Mouse (Mus musculus) CH12.LX (cell line): Measurements from ENCODE around the gene Tmppe. TPM values are rescaled to one million over a fixed set of nuclear protein-coding genes. Genes with fewer than 3 reads are reported as not detected.

ENCODE experiments used
- DNase-seq: peaks from one replicate; pipeline ENCODE4 v3.0.0-alpha.2; 2013; ENCODE audit errors: extremely low read depth
- H3K27ac ChIP-seq: 2 replicates; pipeline ENCODE4 v1.5.1; 2012; ENCODE audit warnings: low read depth, mild to moderate bottlenecking, control low read depth, moderate library complexity; ENCODE audit not compliant: insufficient read depth
- H3K27me3 ChIP-seq: replicated peaks from 2 replicates; pipeline ENCODE3; 2012; ENCODE audit warnings: inconsistent platforms
- H3K36me3 ChIP-seq, 2 experiments: replicated peaks in 1 of 2; 2 replicates each; pipeline versions ENCODE3 to v1.6.1; 2012; ENCODE audit warnings: inconsistent platforms in 1 of 2, low read length in 1 of 2, mild to moderate bottlenecking in 1 of 2, mixed read lengths in 1 of 2, moderate library complexity in 1 of 2; ENCODE audit not compliant: control insufficient read depth in 1 of 2, insufficient read depth in 1 of 2
- H3K4me1 ChIP-seq, 2 experiments: 2 replicates each; pipeline ENCODE4 v1.6.1; 2012; ENCODE audit warnings: inconsistent platforms in 1 of 2, moderate library complexity in 1 of 2; ENCODE audit not compliant: insufficient read depth in 2 of 2, control insufficient read depth in 1 of 2
- H3K4me2 ChIP-seq: 2 replicates; pipeline ENCODE4 v1.6.1; 2012; ENCODE audit warnings: low read depth, mild to moderate bottlenecking, control low read depth; ENCODE audit not compliant: poor library complexity, insufficient read depth, severe bottlenecking
- H3K4me3 ChIP-seq, 3 experiments: fragments of 150-350 bp in 1 of 3; sonication (generic) in 1 of 3; replicated peaks in 1 of 3; 2 replicates each; pipeline versions ENCODE3 to v1.5.1; 2011 to 2012; ENCODE audit warnings: low read depth in 2 of 3, low read length in 2 of 3, mild to moderate bottlenecking in 2 of 3, moderate library complexity in 2 of 3, control low read depth in 1 of 3, improper control_type of control experiment in 1 of 3, inconsistent platforms in 1 of 3, mixed read lengths in 1 of 3; ENCODE audit not compliant: poor library complexity in 1 of 3
- H3K79me2 ChIP-seq: replicated peaks from 2 replicates; pipeline ENCODE4 v1.6.1; 2012; ENCODE audit warnings: mild to moderate bottlenecking, moderate library complexity; ENCODE audit not compliant: control insufficient read depth, poor library complexity, insufficient read depth, severe bottlenecking; ENCODE audit errors: extremely low read depth
- H3K9ac ChIP-seq: 2 replicates; pipeline ENCODE4 v1.6.1; 2012; ENCODE audit warnings: low read depth, mild to moderate bottlenecking, control low read depth, moderate library complexity; ENCODE audit not compliant: insufficient read depth
- H3K9me3 ChIP-seq: replicated peaks from 2 replicates; pipeline ENCODE3; 2012; ENCODE audit warnings: low read length, inconsistent platforms, mixed read lengths
- CHD1 ChIP-seq: IDR thresholded peaks from 2 replicates; pipeline ENCODE4 v1.6.1; 2012; ENCODE audit warnings: low read depth, low read length, improper control_type of control experiment, inconsistent platforms
- CHD2 ChIP-seq: IDR thresholded peaks from 2 replicates; pipeline ENCODE4 v1.6.1; 2011; ENCODE audit warnings: low read length, improper control_type of control experiment
- CTCF ChIP-seq, 2 experiments: IDR thresholded peaks in 1 of 2; conservative IDR thresholded peaks in 1 of 2; 2 replicates each; pipeline ENCODE4 v1.5.1; 2011 to 2012; ENCODE audit warnings: low read depth in 2 of 2, low read length in 2 of 2, improper control_type of control experiment in 1 of 2, inconsistent platforms in 1 of 2, mild to moderate bottlenecking in 1 of 2, moderate library complexity in 1 of 2
- JUN ChIP-seq: IDR thresholded peaks from 2 replicates; pipeline ENCODE4 v1.6.1; 2011; ENCODE audit warnings: low read depth, mild to moderate bottlenecking, low read length, improper control_type of control experiment, moderate library complexity; ENCODE audit not compliant: insufficient read depth
- MAFK ChIP-seq: IDR thresholded peaks from 2 replicates; pipeline ENCODE4 v1.6.1; 2011; ENCODE audit warnings: low read length, improper control_type of control experiment; ENCODE audit not compliant: insufficient replicate concordance
- MAZ ChIP-seq: IDR thresholded peaks from 2 replicates; pipeline ENCODE4 v1.6.1; 2012; ENCODE audit warnings: low read depth, mild to moderate bottlenecking, inconsistent platforms, low read length, improper control_type of control experiment, moderate library complexity
- MXI1 ChIP-seq: IDR thresholded peaks from 2 replicates; pipeline ENCODE4 v1.6.1; 2011; ENCODE audit warnings: mild to moderate bottlenecking, low read depth, low read length, improper control_type of control experiment
- MYC ChIP-seq: IDR thresholded peaks from 2 replicates; pipeline ENCODE4 v1.6.1; 2011; ENCODE audit warnings: low read depth, mild to moderate bottlenecking, improper control_type of control experiment, low read length
- NELFE ChIP-seq: IDR thresholded peaks from 2 replicates; pipeline ENCODE4 v1.6.1; 2011; ENCODE audit warnings: low read depth, low read length, improper control_type of control experiment
- POLR2A ChIP-seq: IDR thresholded peaks from 2 replicates; pipeline ENCODE4 v1.6.1; 2011; ENCODE audit warnings: low read depth, mild to moderate bottlenecking, improper control_type of control experiment, low read length
- RAD21 ChIP-seq: IDR thresholded peaks from 2 replicates; pipeline ENCODE4 v1.6.1; 2011; ENCODE audit warnings: low read depth, mild to moderate bottlenecking, low read length, improper control_type of control experiment, moderate library complexity
- SIN3A ChIP-seq: IDR thresholded peaks from 2 replicates; pipeline ENCODE4 v1.6.1; 2012; ENCODE audit warnings: low read length, improper control_type of control experiment, inconsistent platforms
- SMC3 ChIP-seq: IDR thresholded peaks from 2 replicates; pipeline ENCODE4 v1.6.1; 2011; ENCODE audit warnings: low read depth, low read length, improper control_type of control experiment
- UBTF ChIP-seq: IDR thresholded peaks from 2 replicates; pipeline ENCODE4 v1.6.1; 2012; ENCODE audit warnings: low read depth, mild to moderate bottlenecking, inconsistent platforms, low read length, improper control_type of control experiment, moderate library complexity
- ZC3H11A ChIP-seq: IDR thresholded peaks from 2 replicates; pipeline ENCODE4 v1.6.1; 2012; ENCODE audit warnings: low read depth, mild to moderate bottlenecking, inconsistent platforms, low read length, improper control_type of control experiment
- dilution Hi-C: fragments of 300-500 bp; cut with MboI; formaldehyde crosslinking; loops from 2 replicates; pipeline ENCODE4 v1.14.3; 2020; ENCODE audit warnings: low sequenced_read_pairs; ENCODE audit not compliant: extremely low pct_unique_long_range_greater_than_20kb, extremely low pct_ligation_motif_present
- in situ Hi-C: fragments of 300-500 bp; cut with MboI; formaldehyde crosslinking; loops from 3 replicates; pipeline ENCODE4 v1.14.3; 2019; ENCODE audit warnings: low sequenced_read_pairs, low pct_ligation_motif_present, low pct_unique_long_range_greater_than_20kb, mixed read lengths
- polyA plus RNA-seq: library from polyadenylated mRNA; unstranded; fragments of >175 nt; gene quantifications from 2 replicates; pipeline ENCODE4 v1.2.1, GENCODE M21; 2012; ENCODE audit warnings: low read depth; ENCODE audit not compliant: insufficient read length
- total RNA-seq, 2 experiments: library from RNA; depleted of rRNA; stranded (reverse); fragments of 300-350 nt in 1 of 2; fragments of >200 nt in 1 of 2; gene quantifications; 2 replicates each; pipeline ENCODE4 v1.2.3; 2012 to 2014

Tmppe gene
- total and polyA plus RNA-seq, 3 experiments, result 3.2 to 8.2 (median 7.3) TPM

- Histone ChIP-seq H3K4me2 (peak overlapping the region; percentile 86), H3K9me3 (no peaks in the 10 kb centered on the region), H3K4me1 (peaks cover 2 to 13% of the 10 kb centered on the region in 2 experiments; a peak in 2 of 4 replicates), H3K9ac (peak overlapping the region; percentile 76), H3K36me3 (peaks cover 29 to 33% of the 10 kb centered on the region in 2 experiments), H3K27me3 (no peaks in the 10 kb centered on the region), H3K4me3 (peak overlapping the region; percentile 78 to 92 (median 81)), H3K27ac (peak overlapping the region; percentile 70), H3K79me2 (peaks cover 44% of the 10 kb centered on the region)
- in situ Hi-C loops (no loop called here), dilution Hi-C loops (no loop called here)
- TF ChIP-seq POLR2A (no peak), MYC (0 out of 2 replicates have a peak, but pooled peaks have one; percentile 44), CTCF (conservative IDR thresholded peaks at IDR 0.05 in 1 of 2, IDR thresholded peaks at IDR 0.05 in 1 of 2; ENCODE audit: low read depth in 2 of 2, low read length in 2 of 2) (peak in 1 of 2 experiments; percentile 56; a peak in 2 of 4 replicates), NELFE (peak; percentile 13; the same call in 1 of the 2 replicates), CHD1 (peak; percentile 73; the same call in 1 of the 2 replicates), SIN3A (peak; percentile 29), ZC3H11A (no peak), MXI1 (peak; percentile 36), SMC3 (peak; percentile 29; the same call in 1 of the 2 replicates), RAD21 (peak; percentile 3), UBTF (no peak), MAZ (no peak), CHD2 (0 out of 2 replicates have a peak, but pooled peaks have one; percentile 23)
- peak; percentile 64 for DNase-seq
Measured at GRCm38 (mm10) chr9:114401685-114402080, 778 bp downstream of the Tmppe start.

DNA sequence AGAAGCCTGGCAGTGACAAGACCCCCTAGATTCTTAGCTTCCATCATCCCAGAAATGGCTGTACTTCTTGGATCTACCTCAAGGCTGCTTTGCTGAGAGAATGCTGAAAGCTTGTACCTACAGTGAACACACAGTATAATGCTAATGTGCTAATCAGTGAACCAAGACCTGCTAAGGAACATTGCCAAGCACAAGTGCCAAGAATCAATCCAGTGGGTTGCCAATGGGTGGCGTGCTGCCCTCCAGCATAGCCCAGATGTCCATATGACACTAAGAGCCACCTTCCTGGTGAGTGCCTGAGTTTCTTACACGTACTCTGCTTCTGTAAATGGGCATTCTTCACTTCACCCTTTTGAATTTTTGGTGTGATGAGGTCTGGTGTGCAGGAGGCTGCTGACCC lies 6.8 kb downstream of the Tmppe start:
- peaks cover 2 to 3% of the 10 kb centered on the region in 2 experiments; a peak in 1 of 4 replicates for H3K4me1 ChIP-seq
- no peak overlapping the region for H3K4me3 ChIP-seq
- no peaks in the 10 kb centered on the region for H3K27me3 ChIP-seq
- no peak for DNase-seq
- TF ChIP-seq MAFK (no peak), JUN (no peak), MYC (no peak)
- H3K9ac ChIP-seq, result no peak overlapping the region
- H3K36me3 ChIP-seq, result peaks cover 63 to 89% of the 10 kb centered on the region in 2 experiments
- no peak overlapping the region for H3K27ac ChIP-seq
- in situ Hi-C loops, result no loop called here
- H3K4me2 ChIP-seq, result no peak overlapping the region
- dilution Hi-C loops, result no loop called here
- peaks cover 17% of the 10 kb centered on the region for H3K9me3 ChIP-seq
- H3K79me2 ChIP-seq, result peaks cover 37% of the 10 kb centered on the region
